Mouse (Mus musculus) heart, postnatal 0 days (tissue): ENCODE results near the gene Carnmt1.

ENCODE experiments used
- CTCF ChIP-seq: IDR thresholded peaks from 2 replicates; pipeline ENCODE4 v1.5.1; 2016; ENCODE audit warnings: antibody characterized with exemption, control low read depth, low read depth
- EP300 ChIP-seq: IDR thresholded peaks from 2 replicates; pipeline ENCODE4 v1.6.1; 2016; ENCODE audit warnings: antibody characterized with exemption, low read depth

- TF ChIP-seq CTCF (no peak), EP300 (no peak)
Observed at GRCm38 (mm10) chr19:18670608-18671007, at the start of gene Carnmt1.
